Mouse (Mus musculus) mouse trophoblast stem cell (cell line): Measurements from ENCODE around the gene 2310033P09Rik.

Experiments
- in situ Hi-C, 2 experiments: fragments of 300-500 bp; cut with MseI, MboI; formaldehyde crosslinking; loops; 2 replicates in 1 of 2; 3 replicates in 1 of 2; pipeline ENCODE4 v1.15.1; 2025

Gene 2310033P09Rik

GRCm38 (mm10) chr11:59228122-59228953, 20.2 kb downstream of the 2310033P09Rik start, which contains the start of gene Arf1:
Gene Arf1, minus strand, starts transcription at chr11:59228270.
- in situ Hi-C loops, result no loop called here

GRCm38 (mm10) chr11:59230144-59230760, 22.1 kb downstream of the 2310033P09Rik start:
- in situ Hi-C loops, result loop anchor here (5.0 to 10.0 kb wide), 2 partner anchors 67 to 255 kb away; no protein-coding TSS in a partner anchor

- in situ Hi-C loops, result loop anchor here (5.0 to 10.0 kb wide), 2 partner anchors 65 to 252 kb away; no protein-coding TSS in a partner anchor
Observed at GRCm38 (mm10) chr11:59232797-59233196, 24.7 kb downstream of the 2310033P09Rik start.

- in situ Hi-C loops, result loop anchor here in 1 of 2 experiments (10.0 kb wide), 1 partner anchor 246 kb away; no protein-coding TSS in a partner anchor
Observed at GRCm38 (mm10) chr11:59238525-59239427, 30.7 kb downstream of the 2310033P09Rik start.

- in situ Hi-C loops, result loop anchor here in 1 of 2 experiments (10.0 kb wide), 1 partner anchor 245 kb away; no protein-coding TSS in a partner anchor
Observed at GRCm38 (mm10) chr11:59239428-59239785, 31.3 kb downstream of the 2310033P09Rik start.

- in situ Hi-C loops, result loop anchor here in 1 of 2 experiments (10.0 kb wide), 1 partner anchor 245 kb away; no protein-coding TSS in a partner anchor
Observed at GRCm38 (mm10) chr11:59239796-59240195, 31.7 kb downstream of the 2310033P09Rik start.

- in situ Hi-C loops, result no loop called here
Observed at GRCm38 (mm10) chr11:59241841-59242240, 33.7 kb downstream of the 2310033P09Rik start.

- in situ Hi-C loops, result no loop called here
Observed at GRCm38 (mm10) chr11:59243856-59244255, 35.7 kb downstream of the 2310033P09Rik start.

GRCm38 (mm10) chr11:59248101-59248500, 40.0 kb downstream of the 2310033P09Rik start:
- in situ Hi-C loops, result no loop called here

- in situ Hi-C loops, result no loop called here
Observed at GRCm38 (mm10) chr11:59259647-59260046, 51.5 kb downstream of the 2310033P09Rik start.
